Mouse (Mus musculus): ENCODE data around the gene Zdhhc8. TPM values are rescaled to one million over a fixed set of nuclear protein-coding genes. Genes with fewer than 3 reads are reported as not detected.

Gene Zdhhc8
- polyA plus RNA-seq, 1 experiment from 2014 or later, result 18.5 TPM

- Histone ChIP-seq H3K36me3 (peaks cover 69% of the 10 kb centered on the region), H3K27me3 (no peaks in the 10 kb centered on the region), H3K9me3 (no peaks in the 10 kb centered on the region), H3K4me2 (peak within 1 kb of the TSS; percentile 95), H3K27ac (peak within 1 kb of the TSS; percentile 93), H3K4me3 (replicated peaks) (peak within 1 kb of the TSS; percentile 92), H3K9ac (replicated peaks) (peak within 1 kb of the TSS; percentile 97), H3K4me1 (replicated peaks) (peaks cover 37% of the 10 kb centered on the region)
- WGBS, result under 1% methylated on average over 93 of the region's 102 CpGs
- peak; percentile 96 for ATAC-seq (ENCODE audit: insufficient number of reproducible peaks, insufficient read depth, low FRiP score, low TSS enrichment, low read depth)
These were observed 13.8 kb upstream of the Zdhhc8 start, which contains the start of the genes Trmt2a and Ranbp1 for GRCm38 (mm10) chr16:18248433-18249363. Trmt2a (plus strand) TSS chr16:18248679. Ranbp1 (minus strand) TSS chr16:18248732.

- H3K9me3 ChIP-seq, result no peaks in the 10 kb centered on the region
- under 1% methylated on average over 33 of the region's 33 CpGs for WGBS
- peaks cover 69% of the 10 kb centered on the region for H3K36me3 ChIP-seq
- H3K4me1 ChIP-seq (replicated peaks), result peaks cover 37% of the 10 kb centered on the region
- H3K4me2 ChIP-seq, result peak overlapping the region; percentile 95
- no peak for ATAC-seq (ENCODE audit: insufficient number of reproducible peaks, insufficient read depth, low FRiP score, low TSS enrichment, low read depth)
- H3K4me3 ChIP-seq (replicated peaks), result peak overlapping the region; percentile 92
- no peaks in the 10 kb centered on the region for H3K27me3 ChIP-seq
- peak overlapping the region; percentile 97 for H3K9ac ChIP-seq (replicated peaks)
- H3K27ac ChIP-seq, result peak overlapping the region; percentile 93
These were observed 12.8 kb upstream of the Zdhhc8 start for GRCm38 (mm10) chr16:18247521-18248399.

- H3K27me3 ChIP-seq, result no peaks in the 10 kb centered on the region
- no peak overlapping the region for H3K9ac ChIP-seq (replicated peaks)
- H3K9me3 ChIP-seq, result no peaks in the 10 kb centered on the region
- no peak overlapping the region for H3K27ac ChIP-seq
- H3K4me2 ChIP-seq, result no peak overlapping the region
- ATAC-seq (ENCODE audit: insufficient number of reproducible peaks, insufficient read depth, low FRiP score, low TSS enrichment, low read depth), result no peak
- peaks cover 92% of the 10 kb centered on the region for H3K36me3 ChIP-seq
- no peak overlapping the region for H3K4me3 ChIP-seq (replicated peaks)
- H3K4me1 ChIP-seq (replicated peaks), result peaks cover 7% of the 10 kb centered on the region
- WGBS, result 95% methylated on average over 10 of the region's 10 CpGs
These were observed 6.6 kb upstream of the Zdhhc8 start for GRCm38 (mm10) chr16:18241581-18241980.

GRCm38 (mm10) chr16:18236676-18237501 is 2.0 kb upstream of the Zdhhc8 start:
- Histone ChIP-seq H3K27me3 (no peaks in the 10 kb centered on the region), H3K9me3 (no peaks in the 10 kb centered on the region), H3K27ac (no peak overlapping the region; the same call in 1 of the 2 replicates), H3K4me2 (peak overlapping the region; percentile 93), H3K9ac (replicated peaks) (peak overlapping the region; percentile 85; the same call in 1 of the 2 replicates), H3K4me1 (replicated peaks) (peaks cover 25% of the 10 kb centered on the region), H3K36me3 (peaks cover 45% of the 10 kb centered on the region), H3K4me3 (replicated peaks) (no peak overlapping the region)
- WGBS, result 74% methylated on average over 7 of the region's 7 CpGs
- ATAC-seq (ENCODE audit: insufficient number of reproducible peaks, insufficient read depth, low FRiP score, low TSS enrichment, low read depth), result no peak

- WGBS, result 7% methylated on average over 19 of the region's 19 CpGs
- peaks cover 25% of the 10 kb centered on the region for H3K4me1 ChIP-seq (replicated peaks)
- peak; percentile 58; the same call in 1 of the 2 replicates for ATAC-seq (ENCODE audit: insufficient number of reproducible peaks, insufficient read depth, low FRiP score, low TSS enrichment, low read depth)
- peak overlapping the region; percentile 83 for H3K4me3 ChIP-seq (replicated peaks)
- H3K9ac ChIP-seq (replicated peaks), result peak overlapping the region; percentile 85
- peak overlapping the region; percentile 92 for H3K27ac ChIP-seq
- H3K9me3 ChIP-seq, result no peaks in the 10 kb centered on the region
- no peaks in the 10 kb centered on the region for H3K27me3 ChIP-seq
- peaks cover 33% of the 10 kb centered on the region for H3K36me3 ChIP-seq
- peak overlapping the region; percentile 93 for H3K4me2 ChIP-seq
These were observed 591 bp upstream of the Zdhhc8 start for GRCm38 (mm10) chr16:18235389-18236065.

- Histone ChIP-seq H3K27ac (peak overlapping the region; percentile 92), H3K4me1 (replicated peaks) (peaks cover 37% of the 10 kb centered on the region), H3K9ac (replicated peaks) (peak overlapping the region; percentile 85), H3K9me3 (no peaks in the 10 kb centered on the region), H3K27me3 (no peaks in the 10 kb centered on the region), H3K36me3 (peaks cover 24% of the 10 kb centered on the region), H3K4me3 (replicated peaks) (peak overlapping the region; percentile 83), H3K4me2 (peak overlapping the region; percentile 93)
- ATAC-seq (ENCODE audit: insufficient number of reproducible peaks, insufficient read depth, low FRiP score, low TSS enrichment, low read depth), result no peak
- 19% methylated on average over 13 of the region's 13 CpGs for WGBS
These were observed 841 bp downstream of the Zdhhc8 start for GRCm38 (mm10) chr16:18233919-18234670.

- Histone ChIP-seq H3K36me3 (peaks cover 25% of the 10 kb centered on the region), H3K4me1 (replicated peaks) (peaks cover 37% of the 10 kb centered on the region), H3K9me3 (no peaks in the 10 kb centered on the region), H3K9ac (replicated peaks) (0 out of 2 replicates have a peak overlapping the region, but pooled peaks have one; percentile 85), H3K27ac (no peak overlapping the region), H3K4me2 (peak overlapping the region; percentile 93), H3K27me3 (no peaks in the 10 kb centered on the region), H3K4me3 (replicated peaks) (0 out of 2 replicates have a peak overlapping the region, but pooled peaks have one; percentile 83)
- ATAC-seq (ENCODE audit: insufficient number of reproducible peaks, insufficient read depth, low FRiP score, low TSS enrichment, low read depth), result no peak
- 30% methylated on average over 1 of the region's 1 CpGs for WGBS
These were observed 1.5 kb downstream of the Zdhhc8 start for GRCm38 (mm10) chr16:18233451-18233850.

- Histone ChIP-seq H3K9me3 (no peaks in the 10 kb centered on the region), H3K4me2 (no peak overlapping the region), H3K4me1 (replicated peaks) (peaks cover 36% of the 10 kb centered on the region), H3K9ac (replicated peaks) (no peak overlapping the region), H3K4me3 (replicated peaks) (no peak overlapping the region), H3K27me3 (no peaks in the 10 kb centered on the region), H3K27ac (no peak overlapping the region), H3K36me3 (peaks cover 32% of the 10 kb centered on the region)
- 62% methylated on average over 4 of the region's 4 CpGs for WGBS
- ATAC-seq (ENCODE audit: insufficient number of reproducible peaks, insufficient read depth, low FRiP score, low TSS enrichment, low read depth), result no peak
These were observed 3.5 kb downstream of the Zdhhc8 start for GRCm38 (mm10) chr16:18231451-18231850.

- peaks cover 36% of the 10 kb centered on the region for H3K36me3 ChIP-seq
- H3K4me1 ChIP-seq (replicated peaks), result peaks cover 32% of the 10 kb centered on the region
- H3K27me3 ChIP-seq, result no peaks in the 10 kb centered on the region
- 83% methylated on average over 3 of the region's 3 CpGs for WGBS
- no peak overlapping the region for H3K27ac ChIP-seq
- H3K4me2 ChIP-seq, result no peak overlapping the region
- H3K4me3 ChIP-seq (replicated peaks), result no peak overlapping the region
- ATAC-seq (ENCODE audit: insufficient number of reproducible peaks, insufficient read depth, low FRiP score, low TSS enrichment, low read depth), result no peak
- H3K9me3 ChIP-seq, result no peaks in the 10 kb centered on the region
- H3K9ac ChIP-seq (replicated peaks), result no peak overlapping the region
These were observed 3.9 kb downstream of the Zdhhc8 start for GRCm38 (mm10) chr16:18231047-18231446.
